Mouse (Mus musculus): ENCODE results near the gene Plcd4. TPM values are rescaled to one million over a fixed set of nuclear protein-coding genes. Genes with fewer than 3 reads are reported as not detected.

Plcd4 gene
- polyA plus RNA-seq, 1 experiment = 0.58 TPM

- WGBS = 92% methylated on average over 7 of the region's 7 CpGs
- TF ChIP-seq POLR2A (IDR thresholded peaks at IDR 0.05; ENCODE audit: borderline replicate concordance, extremely low read depth, low read depth, low read length) (no peak), CTCF (IDR thresholded peaks at IDR 0.05; ENCODE audit: insufficient read depth, low read length) (no peak)
- Histone ChIP-seq H3K4me1 (ENCODE audit: control insufficient read depth, insufficient read depth, low read length) (no peaks in the 10 kb centered on the region), H3K4me3 (replicated peaks; ENCODE audit: extremely low read depth, low read depth, low read length) (no peak overlapping the region)
- no peak for DNase-seq
These were observed 14.1 kb upstream of the Plcd4 start for GRCm38 (mm10) chr1:74528589-74528988.

- Histone ChIP-seq H3K4me3 (replicated peaks; ENCODE audit: extremely low read depth, low read depth, low read length) (no peak overlapping the region), H3K4me1 (ENCODE audit: control insufficient read depth, insufficient read depth, low read length) (no peaks in the 10 kb centered on the region)
- DNase-seq = no peak
- TF ChIP-seq POLR2A (IDR thresholded peaks at IDR 0.05; ENCODE audit: borderline replicate concordance, extremely low read depth, low read depth, low read length) (no peak), CTCF (IDR thresholded peaks at IDR 0.05; ENCODE audit: insufficient read depth, low read length) (no peak)
These were observed 4.0 kb upstream of the Plcd4 start for GRCm38 (mm10) chr1:74538650-74539049.

DNA sequence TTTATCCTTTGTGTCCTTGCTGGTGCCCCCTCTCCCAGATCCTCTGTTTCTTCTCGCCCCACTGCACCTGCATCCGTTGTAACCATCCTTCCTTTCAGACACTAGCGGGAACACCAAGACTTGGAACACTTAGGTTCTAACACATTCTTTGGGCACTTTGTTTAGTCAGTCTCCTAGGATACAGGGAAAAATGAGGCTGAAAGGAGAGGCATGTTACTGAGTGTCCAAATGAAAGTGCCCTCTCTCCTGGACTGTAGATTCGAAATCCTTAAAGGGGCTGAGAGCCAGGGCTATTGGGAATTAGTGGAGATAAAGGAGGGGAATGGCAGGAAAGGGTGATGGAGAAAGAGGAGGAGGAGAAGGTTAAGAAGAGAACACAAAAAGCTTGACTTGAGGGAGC, 1.5 kb downstream of the Plcd4 start, which contains the start of gene Usp37:
Gene Usp37, minus strand, starts transcription at position 101 of the 400 bp plus-strand sequence.
- Histone ChIP-seq H3K4me1 (ENCODE audit: control insufficient read depth, insufficient read depth, low read length) (no peaks in the 10 kb centered on the region), H3K4me3 (replicated peaks; ENCODE audit: extremely low read depth, low read depth, low read length) (no peak within 1 kb of the TSS)
- no peak for DNase-seq
- 68% methylated on average over 4 of the region's 4 CpGs for WGBS
- TF ChIP-seq POLR2A (IDR thresholded peaks at IDR 0.05; ENCODE audit: borderline replicate concordance, extremely low read depth, low read depth, low read length) (no peak), CTCF (IDR thresholded peaks at IDR 0.05; ENCODE audit: insufficient read depth, low read length) (no peak)

- DNase-seq = no peak
- H3K4me3 ChIP-seq (replicated peaks; ENCODE audit: extremely low read depth, low read depth, low read length) = no peak overlapping the region
- TF ChIP-seq CTCF (IDR thresholded peaks at IDR 0.05; ENCODE audit: insufficient read depth, low read length) = no peak
- no peak for TF ChIP-seq POLR2A (IDR thresholded peaks at IDR 0.05; ENCODE audit: borderline replicate concordance, extremely low read depth, low read depth, low read length)
- 82% methylated on average over 5 of the region's 5 CpGs for WGBS
- H3K4me1 ChIP-seq (ENCODE audit: control insufficient read depth, insufficient read depth, low read length) = no peaks in the 10 kb centered on the region
These were observed 16.4 kb downstream of the Plcd4 start for GRCm38 (mm10) chr1:74559061-74559460.

DNA sequence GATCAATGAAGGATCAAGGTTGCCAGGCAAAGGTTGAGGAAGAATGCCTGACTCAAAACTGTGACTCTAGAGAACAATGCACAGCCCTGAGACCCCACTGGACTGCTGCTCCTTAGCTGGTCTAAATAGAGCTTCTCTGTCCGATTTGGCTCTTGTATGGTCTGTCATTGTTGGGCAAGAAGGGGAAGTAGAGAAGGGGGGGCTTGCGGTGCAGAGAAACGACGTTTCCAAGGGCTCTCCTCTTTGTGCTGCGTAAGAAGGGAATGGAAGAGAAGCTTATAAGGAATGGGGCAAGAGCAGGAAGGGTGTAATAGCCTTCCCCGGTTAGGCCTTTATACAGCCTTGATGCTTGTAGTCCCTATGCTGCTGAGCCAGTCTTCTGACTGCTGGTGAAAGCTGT, 23.1 kb downstream of the Plcd4 start:
- WGBS = 85% methylated on average over 6 of the region's 6 CpGs
- Histone ChIP-seq H3K4me1 (ENCODE audit: control insufficient read depth, insufficient read depth, low read length) (no peaks in the 10 kb centered on the region), H3K4me3 (replicated peaks; ENCODE audit: extremely low read depth, low read depth, low read length) (no peak overlapping the region)
- DNase-seq = no peak
- TF ChIP-seq CTCF (IDR thresholded peaks at IDR 0.05; ENCODE audit: insufficient read depth, low read length) = no peak
- no peak for TF ChIP-seq POLR2A (IDR thresholded peaks at IDR 0.05; ENCODE audit: borderline replicate concordance, extremely low read depth, low read depth, low read length)

GRCm38 (mm10) chr1:74569739-74570719, 27.3 kb downstream of the Plcd4 start:
- Histone ChIP-seq H3K4me3 (replicated peaks; ENCODE audit: extremely low read depth, low read depth, low read length) (no peak overlapping the region), H3K4me1 (ENCODE audit: control insufficient read depth, insufficient read depth, low read length) (no peaks in the 10 kb centered on the region)
- DNase-seq = no peak
- WGBS = 89% methylated on average over 29 of the region's 29 CpGs
- TF ChIP-seq POLR2A (IDR thresholded peaks at IDR 0.05; ENCODE audit: borderline replicate concordance, extremely low read depth, low read depth, low read length) (no peak), CTCF (IDR thresholded peaks at IDR 0.05; ENCODE audit: insufficient read depth, low read length) (no peak)

DNA sequence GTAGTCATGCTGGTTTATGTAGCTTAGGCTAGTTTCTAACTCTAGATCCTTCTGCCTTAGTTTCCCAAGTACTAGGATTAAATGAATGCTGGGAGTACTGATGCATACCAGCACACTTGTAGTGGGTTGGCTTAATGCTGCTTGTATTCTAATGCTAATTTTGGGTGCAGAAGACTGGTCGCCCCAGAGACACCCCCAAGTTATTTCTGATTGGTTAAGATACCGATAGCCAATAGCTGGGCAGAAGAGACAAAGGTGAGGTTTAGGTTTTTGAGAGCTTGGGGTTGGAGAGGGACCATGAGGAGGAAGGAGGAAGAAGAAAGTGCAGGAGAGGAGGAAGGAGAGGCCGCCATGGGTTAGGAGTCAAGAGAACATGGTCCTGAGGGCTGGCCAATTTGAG, 39.9 kb downstream of the Plcd4 start:
- DNase-seq = no peak

GRCm38 (mm10) chr1:74584616-74585398, 42.1 kb downstream of the Plcd4 start:
- Histone ChIP-seq H3K4me1 (ENCODE audit: control insufficient read depth, insufficient read depth, low read length) (peaks cover 3% of the 10 kb centered on the region), H3K4me3 (replicated peaks; ENCODE audit: extremely low read depth, low read depth, low read length) (no peak overlapping the region)
- no peak for DNase-seq
- no peak for TF ChIP-seq POLR2A (IDR thresholded peaks at IDR 0.05; ENCODE audit: borderline replicate concordance, extremely low read depth, low read depth, low read length)
- no peak for TF ChIP-seq CTCF (IDR thresholded peaks at IDR 0.05; ENCODE audit: insufficient read depth, low read length)
- WGBS = 83% methylated on average over 3 of the region's 3 CpGs

More for the DNA sequence above, 39.9 kb downstream of the Plcd4 start:
- Histone ChIP-seq H3K4me1 (ENCODE audit: control insufficient read depth, insufficient read depth, low read length) (peaks cover 3% of the 10 kb centered on the region), H3K4me3 (replicated peaks; ENCODE audit: extremely low read depth, low read depth, low read length) (no peak overlapping the region)
- TF ChIP-seq POLR2A (IDR thresholded peaks at IDR 0.05; ENCODE audit: borderline replicate concordance, extremely low read depth, low read depth, low read length) = no peak
- 87% methylated on average over 3 of the region's 3 CpGs for WGBS

DNA sequence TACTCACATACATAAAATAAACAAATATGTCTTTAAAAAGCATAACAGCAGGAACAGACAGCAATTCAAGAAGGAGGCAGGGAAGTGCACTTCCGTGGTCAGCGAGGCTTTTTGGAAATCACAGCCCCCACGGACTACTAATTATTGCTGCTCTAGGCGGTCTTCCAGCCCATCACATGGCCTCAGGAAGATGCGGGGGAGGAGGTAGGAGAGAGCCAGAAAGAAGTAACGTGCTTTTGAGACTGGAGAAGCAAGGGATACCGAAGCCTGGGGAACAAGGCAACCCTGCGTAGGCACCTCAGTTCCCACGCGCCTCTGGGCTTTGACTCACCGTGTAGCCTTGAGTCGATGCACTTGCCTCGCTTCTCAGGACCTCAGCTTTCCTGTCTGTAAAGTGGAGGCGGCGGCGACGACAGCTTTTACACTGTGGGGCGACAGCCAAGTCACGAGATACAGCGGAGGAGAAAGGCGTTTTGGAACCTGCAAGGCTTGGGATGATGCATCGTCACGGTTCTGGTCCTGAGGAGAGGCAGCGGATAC, 44.6 kb downstream of the Plcd4 start:
- WGBS = under 1% methylated on average over 24 of the region's 24 CpGs
- H3K4me3 ChIP-seq (replicated peaks; ENCODE audit: extremely low read depth, low read depth, low read length) = peak overlapping the region; percentile 80

More for the DNA sequence above, 44.6 kb downstream of the Plcd4 start:
- no peak for DNase-seq
- TF ChIP-seq POLR2A (IDR thresholded peaks at IDR 0.05; ENCODE audit: borderline replicate concordance, extremely low read depth, low read depth, low read length) (no peak), CTCF (IDR thresholded peaks at IDR 0.05; ENCODE audit: insufficient read depth, low read length) (no peak)
- peaks cover 3% of the 10 kb centered on the region for H3K4me1 ChIP-seq (ENCODE audit: control insufficient read depth, insufficient read depth, low read length)

Data from lung, adult 2 months (tissue).